Mouse (Mus musculus): ENCODE data around the gene Bst2. TPM values are rescaled to one million over a fixed set of nuclear protein-coding genes. Genes with fewer than 3 reads are reported as not detected.
A peak's percentile ranks its signal among the peaks of the same experiment; 100 is the strongest.

Bst2 gene
- polyA plus RNA-seq, 2 experiments = 12.2 to 41.1 TPM

GRCm38 (mm10) chr8:71513018-71513754, 24.1 kb downstream of the Bst2 start:
- Histone ChIP-seq H3K4me1 (replicated peaks; ENCODE audit: control insufficient read depth in 2 of 2, insufficient read depth in 2 of 2, low read length in 1 of 2) (peaks cover 5 to 7% of the 10 kb centered on the region in 2 experiments; a peak in 3 of 4 replicates), H3K9ac (replicated peaks) (no peak overlapping the region), H3K36me3 (replicated peaks; ENCODE audit: control insufficient read depth, insufficient read depth, low read depth) (no peaks in the 10 kb centered on the region), H3K27me3 (ENCODE audit: control insufficient read depth, insufficient read depth, low read length) (peaks cover 8% of the 10 kb centered on the region), H3K4me3 (ENCODE audit: insufficient read depth in 1 of 2, low read depth in 2 of 2, low read length in 2 of 2) (no peak overlapping the region), H3K4me2 (ENCODE audit: low read depth) (no peak overlapping the region), H3K9me3 (ENCODE audit: control insufficient read depth, low read length) (no peaks in the 10 kb centered on the region), H3K27ac (no peak overlapping the region)
- DNase-seq (ENCODE audit: low read depth in 3 of 3, low spot score in 3 of 3) (no peak), ATAC-seq (ENCODE audit: insufficient read depth) (no peak)
- no peak for TF ChIP-seq EP300 (IDR thresholded peaks at IDR 0.05; ENCODE audit: low read depth)
- 0 out of 2 replicates have a peak, but pooled peaks have one; percentile 8 for TF ChIP-seq CTCF (IDR thresholded peaks at IDR 0.05; ENCODE audit: low read depth)
- 29% methylated on average over 15 of the region's 15 CpGs for WGBS (ENCODE audit: insufficient replicate concordance)

GRCm38 (mm10) chr8:71511644-71512043, 25.6 kb downstream of the Bst2 start, which contains the start of gene Plvap:
TSS of gene Plvap (minus strand) at chr8:71511752.
- H3K36me3 ChIP-seq (replicated peaks; ENCODE audit: control insufficient read depth, insufficient read depth, low read depth) = no peaks in the 10 kb centered on the region
- H3K27me3 ChIP-seq (ENCODE audit: control insufficient read depth, insufficient read depth, low read length) = peaks cover 23% of the 10 kb centered on the region
- TF ChIP-seq CTCF (IDR thresholded peaks at IDR 0.05; ENCODE audit: low read depth) (no peak), EP300 (IDR thresholded peaks at IDR 0.05; ENCODE audit: low read depth) (peak; percentile 77)
- ATAC-seq (ENCODE audit: insufficient read depth) (peak; percentile 87), DNase-seq (ENCODE audit: low read depth in 3 of 3, low spot score in 3 of 3) (peak; percentile 46 to 56 (median 52))
- no peaks in the 10 kb centered on the region for H3K9me3 ChIP-seq (ENCODE audit: control insufficient read depth, low read length)
- no peak within 1 kb of the TSS for H3K27ac ChIP-seq
- H3K4me3 ChIP-seq (ENCODE audit: insufficient read depth in 1 of 2, low read depth in 2 of 2, low read length in 2 of 2) = peak within 1 kb of the TSS; percentile 6 to 34; a peak in 3 of 4 replicates
- 6% methylated on average over 14 of the region's 14 CpGs for WGBS (ENCODE audit: insufficient replicate concordance)
- peak within 1 kb of the TSS; percentile 62 for H3K4me2 ChIP-seq (ENCODE audit: low read depth)
- H3K9ac ChIP-seq (replicated peaks) = no peak within 1 kb of the TSS
- peaks cover 5 to 7% of the 10 kb centered on the region in 2 experiments; a peak in 3 of 4 replicates for H3K4me1 ChIP-seq (replicated peaks; ENCODE audit: control insufficient read depth in 2 of 2, insufficient read depth in 2 of 2, low read length in 1 of 2)

- ATAC-seq (ENCODE audit: insufficient read depth) (no peak), DNase-seq (ENCODE audit: low read depth in 3 of 3, low spot score in 3 of 3) (no peak)
- Histone ChIP-seq H3K4me1 (replicated peaks; ENCODE audit: control insufficient read depth in 2 of 2, insufficient read depth in 2 of 2, low read length in 1 of 2) (peaks cover 5 to 7% of the 10 kb centered on the region in 2 experiments; a peak in 3 of 4 replicates), H3K9me3 (ENCODE audit: control insufficient read depth, low read length) (no peaks in the 10 kb centered on the region), H3K36me3 (replicated peaks; ENCODE audit: control insufficient read depth, insufficient read depth, low read depth) (no peaks in the 10 kb centered on the region), H3K9ac (replicated peaks) (no peak overlapping the region), H3K27me3 (ENCODE audit: control insufficient read depth, insufficient read depth, low read length) (peaks cover 25% of the 10 kb centered on the region), H3K4me3 (ENCODE audit: insufficient read depth in 1 of 2, low read depth in 2 of 2, low read length in 2 of 2) (no peak overlapping the region), H3K27ac (no peak overlapping the region), H3K4me2 (ENCODE audit: low read depth) (no peak overlapping the region)
- WGBS (ENCODE audit: insufficient replicate concordance) = 57% methylated on average over 2 of the region's 2 CpGs
- no peak for TF ChIP-seq CTCF (IDR thresholded peaks at IDR 0.05; ENCODE audit: low read depth)
- TF ChIP-seq EP300 (IDR thresholded peaks at IDR 0.05; ENCODE audit: low read depth) = no peak
These were observed 27.9 kb downstream of the Bst2 start for GRCm38 (mm10) chr8:71509316-71509715.

GRCm38 (mm10) chr8:71507589-71508104, 29.6 kb downstream of the Bst2 start:
- ATAC-seq (ENCODE audit: insufficient read depth) (peak; percentile 56), DNase-seq (ENCODE audit: low read depth in 3 of 3, low spot score in 3 of 3) (peak; percentile 42 to 58 (median 49))
- peak overlapping the region in 1 of 2 experiments; percentile 10; a peak in 3 of 4 replicates for H3K4me3 ChIP-seq (ENCODE audit: insufficient read depth in 1 of 2, low read depth in 2 of 2, low read length in 2 of 2)
- TF ChIP-seq CTCF (IDR thresholded peaks at IDR 0.05; ENCODE audit: low read depth) = no peak
- TF ChIP-seq EP300 (IDR thresholded peaks at IDR 0.05; ENCODE audit: low read depth) = no peak
- H3K27me3 ChIP-seq (ENCODE audit: control insufficient read depth, insufficient read depth, low read length) = peaks cover 25% of the 10 kb centered on the region
- peak overlapping the region; percentile 58 for H3K4me2 ChIP-seq (ENCODE audit: low read depth)
- H3K9ac ChIP-seq (replicated peaks) = no peak overlapping the region
- H3K36me3 ChIP-seq (replicated peaks; ENCODE audit: control insufficient read depth, insufficient read depth, low read depth) = no peaks in the 10 kb centered on the region
- H3K27ac ChIP-seq = no peak overlapping the region
- H3K9me3 ChIP-seq (ENCODE audit: control insufficient read depth, low read length) = no peaks in the 10 kb centered on the region
- H3K4me1 ChIP-seq (replicated peaks; ENCODE audit: control insufficient read depth in 2 of 2, insufficient read depth in 2 of 2, low read length in 1 of 2) = peaks cover 5 to 6% of the 10 kb centered on the region in 2 experiments; a peak in 3 of 4 replicates
- under 1% methylated on average over 61 of the region's 61 CpGs for WGBS (ENCODE audit: insufficient replicate concordance)

GRCm38 (mm10) chr8:71505979-71506378, 31.3 kb downstream of the Bst2 start:
- 67% methylated on average over 4 of the region's 4 CpGs for WGBS (ENCODE audit: insufficient replicate concordance)
- DNase-seq (ENCODE audit: low read depth in 3 of 3, low spot score in 3 of 3) (no peak), ATAC-seq (ENCODE audit: insufficient read depth) (no peak)
- H3K27me3 ChIP-seq (ENCODE audit: control insufficient read depth, insufficient read depth, low read length) = peaks cover 25% of the 10 kb centered on the region
- no peak overlapping the region for H3K9ac ChIP-seq (replicated peaks)
- H3K27ac ChIP-seq = no peak overlapping the region
- no peak overlapping the region for H3K4me3 ChIP-seq (ENCODE audit: insufficient read depth in 1 of 2, low read depth in 2 of 2, low read length in 2 of 2)
- TF ChIP-seq CTCF (IDR thresholded peaks at IDR 0.05; ENCODE audit: low read depth) (no peak), EP300 (IDR thresholded peaks at IDR 0.05; ENCODE audit: low read depth) (no peak)
- no peaks in the 10 kb centered on the region for H3K4me1 ChIP-seq (replicated peaks; ENCODE audit: control insufficient read depth in 2 of 2, insufficient read depth in 2 of 2, low read length in 1 of 2)
- H3K36me3 ChIP-seq (replicated peaks; ENCODE audit: control insufficient read depth, insufficient read depth, low read depth) = no peaks in the 10 kb centered on the region
- H3K9me3 ChIP-seq (ENCODE audit: control insufficient read depth, low read length) = no peaks in the 10 kb centered on the region
- no peak overlapping the region for H3K4me2 ChIP-seq (ENCODE audit: low read depth)
